Mouse (Mus musculus): ENCODE measurements around the gene Acap3.

DNA sequence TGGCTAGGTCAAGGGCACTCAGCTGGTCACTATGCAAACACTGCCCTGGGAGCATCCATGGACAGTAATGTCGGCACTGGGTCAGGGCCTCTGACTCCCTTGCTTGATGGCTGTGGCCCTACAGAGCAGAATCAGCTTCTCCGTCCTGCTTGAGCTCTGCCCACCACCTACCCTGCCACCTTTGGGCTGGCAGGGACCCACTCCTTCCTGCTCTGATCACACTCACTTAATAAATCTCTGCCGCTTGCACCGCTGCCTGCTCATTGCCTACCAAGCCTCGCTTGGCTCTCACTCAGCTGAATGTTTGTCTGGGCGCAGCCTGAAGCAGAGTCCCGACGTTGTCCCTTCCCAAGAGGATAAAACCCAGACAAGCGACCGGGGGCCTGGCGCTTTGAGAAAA, 15.4 kb downstream of the Acap3 start:
- no peak for TF ChIP-seq POLR2A (IDR thresholded peaks at IDR 0.05; ENCODE audit: low read depth, low read length)
- TF ChIP-seq CTCF (IDR thresholded peaks at IDR 0.05; ENCODE audit: extremely low read depth, insufficient read depth, insufficient read length, insufficient replicate concordance): no peak
